Mouse (Mus musculus) forebrain, embryonic 15.5 days (tissue): ENCODE measurements at regions not wholly inside any gene's neighbourhood (a gene's known extent, or its start where the extent isn't known, plus 50 kb on each side); places are given as distances from the start of the nearest gene placed in this dataset.

Experiments
- ATAC-seq: fragments of 200-750 bp; cut with Nextera tagmentation; replicated peaks from 2 replicates; pipeline ENCODE4 v1.8.0; 2017; ENCODE audit warnings: mild to moderate bottlenecking, moderate TSS enrichment, moderate library complexity
- H3K27ac ChIP-seq: fragments of 300-500 bp; sonication (generic); replicated peaks from 2 replicates; pipeline ENCODE4 v1.5.1; 2015; ENCODE audit warnings: mild to moderate bottlenecking, inconsistent platforms
- H3K27me3 ChIP-seq: fragments of 300-500 bp; sonication (generic); 2 replicates; pipeline ENCODE4 v1.6.1; 2015; ENCODE audit warnings: inconsistent platforms
- H3K36me3 ChIP-seq: fragments of 300-500 bp; sonication (generic); 2 replicates; pipeline ENCODE4 v1.6.1; 2015; ENCODE audit warnings: mild to moderate bottlenecking, inconsistent platforms
- H3K4me1 ChIP-seq: fragments of 300-500 bp; sonication (generic); 2 replicates; pipeline ENCODE4 v1.6.1; 2015; ENCODE audit warnings: inconsistent platforms
- H3K4me2 ChIP-seq: fragments of 300-500 bp; sonication (generic); replicated peaks from 2 replicates; pipeline ENCODE4 v1.6.1; 2015; ENCODE audit warnings: mild to moderate bottlenecking, inconsistent platforms
- H3K4me3 ChIP-seq: fragments of 300-500 bp; sonication (generic); 2 replicates; pipeline ENCODE4 v1.5.1; 2015; ENCODE audit warnings: mild to moderate bottlenecking, inconsistent platforms
- H3K9ac ChIP-seq: fragments of 300-500 bp; sonication (generic); replicated peaks from 2 replicates; pipeline ENCODE4 v1.6.1; 2015; ENCODE audit warnings: mild to moderate bottlenecking, inconsistent platforms
- H3K9me3 ChIP-seq: fragments of 300-500 bp; sonication (generic); 2 replicates; pipeline ENCODE4 v1.6.1; 2016; ENCODE audit warnings: inconsistent platforms
- WGBS: fragments of 180-500 bp; shearing (Covaris S2); methylation state at CpG from one replicate; pipeline ENCODE4 v1.1.7; 2015; ENCODE audit warnings: mixed read lengths; 5-methylcytosine and 5-hydroxymethylcytosine counted together

DNA sequence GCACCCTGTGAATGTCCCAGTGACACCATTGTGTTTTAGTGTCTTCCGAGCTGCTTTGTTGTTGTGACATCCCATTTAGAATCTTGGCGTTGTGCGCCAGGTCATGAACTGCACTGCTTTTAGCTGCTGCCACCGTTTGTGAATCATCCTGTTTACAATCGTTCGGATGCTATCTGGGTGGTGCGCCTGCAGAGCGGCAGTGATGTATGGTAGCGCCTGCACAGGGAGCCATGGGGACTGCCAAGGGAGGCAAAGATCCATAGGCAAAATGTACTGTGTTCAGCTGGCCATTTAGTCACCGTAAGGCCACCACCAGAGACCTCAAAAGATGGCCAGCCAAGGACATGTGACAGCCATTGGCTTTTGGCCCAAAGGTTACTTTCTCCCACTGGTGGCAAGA lies 93.3 kb downstream of the Gm4791 start:
- H3K36me3 ChIP-seq, result no peaks in the 10 kb centered on the region
- no peaks in the 10 kb centered on the region for H3K4me1 ChIP-seq
- H3K27ac ChIP-seq, result no peak overlapping the region
- no peaks in the 10 kb centered on the region for H3K27me3 ChIP-seq
- ATAC-seq, result no peak
- H3K9ac ChIP-seq, result no peak overlapping the region
- H3K4me3 ChIP-seq, result no peak overlapping the region
- WGBS, result 86% methylated on average over 10 of the region's 10 CpGs
- H3K4me2 ChIP-seq, result no peak overlapping the region
- H3K9me3 ChIP-seq, result no peaks in the 10 kb centered on the region

GRCm38 (mm10) chr9:47095656-47096055 lies 97.1 kb downstream of the Gm4791 start:
- Histone ChIP-seq H3K4me1 (no peaks in the 10 kb centered on the region), H3K9me3 (no peaks in the 10 kb centered on the region), H3K9ac (no peak overlapping the region), H3K4me2 (no peak overlapping the region), H3K27ac (no peak overlapping the region), H3K4me3 (no peak overlapping the region), H3K27me3 (no peaks in the 10 kb centered on the region), H3K36me3 (no peaks in the 10 kb centered on the region)
- no peak for ATAC-seq
- 78% methylated on average over 4 of the region's 4 CpGs for WGBS

DNA sequence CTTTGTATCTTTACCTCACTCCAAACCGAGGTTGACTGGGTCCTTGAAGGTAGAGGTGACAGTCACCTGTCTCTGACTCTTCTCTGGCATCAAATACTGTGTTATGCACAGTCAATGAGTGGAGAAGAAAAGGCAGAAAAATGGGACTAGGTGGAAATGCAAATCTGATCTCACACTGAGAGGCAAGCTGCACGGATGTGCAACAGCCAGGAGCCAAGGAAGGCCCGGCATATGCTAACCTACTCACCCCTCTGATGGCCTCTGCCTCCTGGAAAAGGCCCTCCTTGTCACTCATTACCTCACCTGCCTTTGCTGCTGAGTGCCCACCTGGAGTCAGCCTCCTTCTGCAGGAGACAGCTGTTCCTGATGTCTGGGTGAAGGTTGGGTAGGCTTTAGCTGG lies 104.8 kb downstream of the Gm4791 start:
- H3K4me3 ChIP-seq, result no peak overlapping the region

GRCm38 (mm10) chr9:47103966-47104365 lies 105.4 kb downstream of the Gm4791 start:
- H3K9me3 ChIP-seq, result no peaks in the 10 kb centered on the region
- H3K4me2 ChIP-seq, result no peak overlapping the region
- no peaks in the 10 kb centered on the region for H3K27me3 ChIP-seq
- no peak overlapping the region for H3K4me3 ChIP-seq
- no peak for ATAC-seq
- 46% methylated on average over 5 of the region's 5 CpGs for WGBS
- H3K9ac ChIP-seq, result no peak overlapping the region
- H3K27ac ChIP-seq, result no peak overlapping the region
- no peaks in the 10 kb centered on the region for H3K36me3 ChIP-seq
- H3K4me1 ChIP-seq, result peaks cover 14% of the 10 kb centered on the region; the same call in 1 of the 2 replicates

More for the DNA sequence above, 104.8 kb downstream of the Gm4791 start:
- Histone ChIP-seq H3K9me3 (no peaks in the 10 kb centered on the region), H3K4me2 (no peak overlapping the region), H3K36me3 (no peaks in the 10 kb centered on the region), H3K27me3 (no peaks in the 10 kb centered on the region), H3K27ac (no peak overlapping the region), H3K4me1 (peaks cover 14% of the 10 kb centered on the region; the same call in 1 of the 2 replicates), H3K9ac (no peak overlapping the region)
- no peak for ATAC-seq
- 84% methylated on average over 3 of the region's 3 CpGs for WGBS

- peaks cover 14% of the 10 kb centered on the region; the same call in 1 of the 2 replicates for H3K4me1 ChIP-seq
- no peak overlapping the region for H3K9ac ChIP-seq
- H3K4me3 ChIP-seq, result no peak overlapping the region
- no peaks in the 10 kb centered on the region for H3K36me3 ChIP-seq
- ATAC-seq, result no peak
- H3K27me3 ChIP-seq, result no peaks in the 10 kb centered on the region
- H3K27ac ChIP-seq, result no peak overlapping the region
- 23% methylated on average over 5 of the region's 5 CpGs for WGBS
- H3K4me2 ChIP-seq, result no peak overlapping the region
- H3K9me3 ChIP-seq, result no peaks in the 10 kb centered on the region
Measured at GRCm38 (mm10) chr9:47108096-47108495, 109.6 kb downstream of the Gm4791 start.

GRCm38 (mm10) chr9:47119253-47119652 lies 120.7 kb downstream of the Gm4791 start:
- Histone ChIP-seq H3K4me3 (no peak overlapping the region), H3K36me3 (no peaks in the 10 kb centered on the region), H3K9me3 (no peaks in the 10 kb centered on the region), H3K27me3 (no peaks in the 10 kb centered on the region), H3K4me2 (no peak overlapping the region), H3K4me1 (no peaks in the 10 kb centered on the region), H3K9ac (no peak overlapping the region), H3K27ac (no peak overlapping the region)
- no peak for ATAC-seq
- WGBS, result 87% methylated on average over 8 of the region's 8 CpGs

DNA sequence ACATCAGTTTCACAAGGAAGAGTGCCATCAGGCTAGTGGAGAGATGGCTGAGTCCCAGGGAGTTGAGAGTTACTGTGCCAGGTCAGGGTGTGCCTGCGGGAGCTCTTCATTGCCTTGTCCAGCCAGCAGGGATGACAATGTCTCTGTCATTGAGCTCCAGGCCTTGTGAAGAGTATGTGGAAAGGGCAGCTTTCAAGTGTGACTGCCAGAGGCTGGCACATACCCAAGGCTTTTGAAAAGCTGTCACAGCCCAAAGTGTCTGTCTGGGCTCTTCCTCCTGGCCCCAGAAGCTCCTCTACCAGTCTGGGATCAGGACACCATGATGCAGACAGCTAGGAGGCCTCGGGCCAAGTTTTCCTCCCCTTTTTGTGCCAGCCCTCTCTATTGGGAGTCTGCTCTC lies 124.6 kb downstream of the Gm4791 start:
- no peak for ATAC-seq
- 65% methylated on average over 2 of the region's 2 CpGs for WGBS
- H3K4me2 ChIP-seq, result no peak overlapping the region
- H3K36me3 ChIP-seq, result no peaks in the 10 kb centered on the region
- H3K4me1 ChIP-seq, result 0 out of 2 replicates have a peak, but pooled peaks cover 7% of the 10 kb centered on the region
- no peaks in the 10 kb centered on the region for H3K27me3 ChIP-seq
- no peaks in the 10 kb centered on the region for H3K9me3 ChIP-seq
- no peak overlapping the region for H3K4me3 ChIP-seq
- no peak overlapping the region for H3K9ac ChIP-seq
- H3K27ac ChIP-seq, result no peak overlapping the region

DNA sequence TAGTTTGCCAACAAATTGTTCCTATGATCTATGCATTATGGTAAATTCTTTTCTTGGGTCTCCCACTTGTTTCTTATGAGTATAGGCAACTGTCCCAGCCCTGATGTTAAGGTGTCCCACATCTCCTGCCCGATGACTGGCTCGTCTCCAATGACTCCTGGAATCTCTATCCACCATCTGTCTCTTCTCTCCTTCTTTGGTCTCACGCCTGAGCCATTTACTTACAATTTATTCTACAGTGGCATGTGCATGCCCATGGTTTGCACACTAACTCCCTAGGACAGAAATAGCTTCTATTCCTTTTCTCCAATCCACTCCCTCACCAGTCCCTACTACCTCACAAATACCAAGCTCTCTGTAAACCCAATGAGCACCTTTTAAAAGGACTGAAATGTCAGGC lies 127.0 kb downstream of the Gm4791 start:
- Histone ChIP-seq H3K4me3 (no peak overlapping the region), H3K9ac (no peak overlapping the region), H3K4me1 (0 out of 2 replicates have a peak, but pooled peaks cover 7% of the 10 kb centered on the region), H3K27me3 (no peaks in the 10 kb centered on the region), H3K27ac (no peak overlapping the region), H3K9me3 (no peaks in the 10 kb centered on the region), H3K36me3 (no peaks in the 10 kb centered on the region), H3K4me2 (no peak overlapping the region)
- 67% methylated on average over 3 of the region's 3 CpGs for whole genome bisulfite sequencing
- no peak for ATAC-seq

DNA sequence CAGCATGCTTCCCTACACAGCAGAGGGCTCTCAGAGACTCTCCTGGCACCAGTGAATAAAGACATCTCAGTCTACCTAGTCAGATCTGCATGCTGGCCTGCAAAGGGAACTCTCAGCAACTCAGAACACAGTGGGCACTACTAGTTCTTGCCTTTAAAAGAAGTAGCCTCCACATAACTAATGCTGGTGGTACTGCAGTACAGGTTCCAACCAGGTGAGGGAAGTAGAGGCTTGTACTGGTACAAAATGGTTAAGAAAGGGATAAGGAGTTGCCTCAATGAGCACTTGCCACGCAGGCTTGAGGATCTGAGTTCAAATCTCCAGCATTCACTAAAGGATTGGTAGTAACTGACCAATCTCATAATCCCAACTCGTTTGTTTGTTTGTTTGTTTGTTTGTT lies 127.7 kb downstream of the Gm4791 start:
- ATAC-seq, result no peak
- Histone ChIP-seq H3K4me2 (no peak overlapping the region), H3K36me3 (no peaks in the 10 kb centered on the region), H3K4me1 (0 out of 2 replicates have a peak, but pooled peaks cover 7% of the 10 kb centered on the region), H3K27ac (no peak overlapping the region), H3K4me3 (no peak overlapping the region), H3K9me3 (no peaks in the 10 kb centered on the region), H3K27me3 (no peaks in the 10 kb centered on the region), H3K9ac (no peak overlapping the region)
- 83% methylated on average over 2 of the region's 2 CpGs for WGBS

DNA sequence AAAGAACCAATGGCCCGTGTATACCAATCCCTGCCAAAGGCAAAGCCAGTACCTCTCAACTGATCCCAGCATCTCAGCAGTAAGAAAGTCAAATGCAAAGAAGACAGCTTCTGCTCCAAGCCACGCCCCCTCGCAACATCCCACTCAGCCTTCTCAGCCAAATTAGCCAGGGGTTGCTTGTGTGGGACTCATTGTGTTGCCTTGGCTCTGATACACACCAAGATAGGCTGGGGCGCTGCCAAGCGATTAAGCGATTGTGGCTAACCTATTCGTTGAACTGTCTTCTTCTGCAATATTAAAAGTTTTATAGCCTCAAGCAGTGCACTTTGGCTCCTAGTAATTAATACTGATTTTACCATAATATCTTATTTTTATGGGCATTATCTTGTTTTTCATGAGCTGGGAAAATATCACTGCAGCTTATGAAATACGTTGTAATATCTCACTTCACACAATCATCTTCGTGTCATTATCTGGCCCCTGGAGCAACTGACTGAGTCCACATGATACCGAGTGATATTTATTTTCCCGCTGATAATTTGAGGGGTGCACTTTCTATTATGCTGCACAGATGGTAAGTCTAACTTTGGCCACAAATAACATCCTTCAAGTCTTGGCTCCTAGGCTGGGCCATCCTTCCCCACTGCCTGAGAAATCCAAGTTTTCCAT lies 129.3 kb downstream of the Gm4791 start:
- Histone ChIP-seq H3K9me3 (no peaks in the 10 kb centered on the region), H3K27me3 (no peaks in the 10 kb centered on the region), H3K4me2 (no peak overlapping the region), H3K27ac (no peak overlapping the region), H3K4me1 (0 out of 2 replicates have a peak, but pooled peaks cover 7% of the 10 kb centered on the region), H3K9ac (no peak overlapping the region), H3K36me3 (no peaks in the 10 kb centered on the region), H3K4me3 (no peak overlapping the region)
- WGBS, result 71% methylated on average over 11 of the region's 11 CpGs
- no peak for ATAC-seq

- Histone ChIP-seq H3K27me3 (no peaks in the 10 kb centered on the region), H3K4me3 (no peak overlapping the region), H3K36me3 (no peaks in the 10 kb centered on the region), H3K27ac (no peak overlapping the region), H3K9ac (no peak overlapping the region), H3K4me1 (0 out of 2 replicates have a peak, but pooled peaks cover 7% of the 10 kb centered on the region), H3K9me3 (no peaks in the 10 kb centered on the region), H3K4me2 (no peak overlapping the region)
- no peak for ATAC-seq
Measured at GRCm38 (mm10) chr9:47129101-47129500, 130.6 kb downstream of the Gm4791 start.

- no peak overlapping the region for H3K27ac ChIP-seq
- ATAC-seq, result no peak
- no peak overlapping the region for H3K4me2 ChIP-seq
- no peak overlapping the region for H3K9ac ChIP-seq
- H3K9me3 ChIP-seq, result no peaks in the 10 kb centered on the region
- no peak overlapping the region for H3K4me3 ChIP-seq
- no peaks in the 10 kb centered on the region for H3K36me3 ChIP-seq
- no peaks in the 10 kb centered on the region for H3K27me3 ChIP-seq
- 87% methylated on average over 5 of the region's 5 CpGs for WGBS
- no peaks in the 10 kb centered on the region for H3K4me1 ChIP-seq
Measured at GRCm38 (mm10) chr9:47133454-47133853, 134.9 kb downstream of the Gm4791 start.

DNA sequence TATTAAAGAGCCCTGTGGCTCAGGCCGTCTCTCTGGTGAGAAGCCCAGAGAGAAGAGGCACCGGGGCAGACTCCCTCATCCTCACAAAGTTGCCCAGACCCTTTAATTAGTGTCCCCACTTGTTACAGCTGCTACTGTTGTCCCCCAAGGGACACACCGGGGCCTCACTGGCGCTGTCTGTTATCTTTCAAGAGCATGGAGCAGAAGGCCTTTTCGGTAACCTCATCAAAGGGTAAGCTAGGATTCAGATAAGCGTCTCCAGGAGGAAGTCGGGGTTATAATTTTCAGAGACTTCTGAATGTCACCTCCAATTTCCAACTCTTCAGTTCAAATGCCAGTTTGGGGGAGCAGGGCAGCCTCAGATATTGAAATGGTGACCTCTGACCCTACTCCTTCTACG lies 135.3 kb downstream of the Gm4791 start:
- Histone ChIP-seq H3K9me3 (no peaks in the 10 kb centered on the region), H3K9ac (no peak overlapping the region), H3K27ac (no peak overlapping the region), H3K27me3 (no peaks in the 10 kb centered on the region), H3K36me3 (no peaks in the 10 kb centered on the region), H3K4me3 (no peak overlapping the region), H3K4me2 (no peak overlapping the region), H3K4me1 (no peaks in the 10 kb centered on the region)
- no peak for ATAC-seq
- WGBS, result 87% methylated on average over 8 of the region's 8 CpGs
